Mouse (Mus musculus) left cerebral cortex, adult 2 months (tissue): ENCODE results near the gene Il18bp. TPM values are rescaled to one million over a fixed set of nuclear protein-coding genes. Genes with fewer than 3 reads are reported as not detected.

ENCODE experiments used
- DNase-seq, 2 experiments: peaks; one replicate each; pipeline ENCODE4 v3.0.0; 2021 to 2022; ENCODE audit warnings: low spot score in 2 of 2, mixed read lengths in 1 of 2; ENCODE audit errors: extremely low spot score in 1 of 2
- H3K27ac ChIP-seq: fragments of 200-600 bp; 2 replicates; pipeline ENCODE4 v1.8.1; 2022
- H3K4me3 ChIP-seq: fragments of 200-600 bp; 2 replicates; pipeline ENCODE4 v1.8.1; 2022
- CTCF ChIP-seq: fragments of 200-600 bp; IDR thresholded peaks from 2 replicates; pipeline ENCODE4 v1.8.1; 2022; ENCODE audit warnings: antibody characterized with exemption, mild to moderate bottlenecking, moderate library complexity
- intact Hi-C: fragments of 180-260 bp; cut with DNase I; formaldehyde crosslinking; loops from one replicate; pipeline ENCODE4 v1.15.1; 2025
- total RNA-seq, 2 experiments: library from RNA; stranded (reverse); gene quantifications; 2 replicates each; pipeline ENCODE4 v1.2.3; 2021

The Il18bp gene
- total RNA-seq, 2 experiments from 2014 or later: 8.5 to 10.2 TPM

DNA sequence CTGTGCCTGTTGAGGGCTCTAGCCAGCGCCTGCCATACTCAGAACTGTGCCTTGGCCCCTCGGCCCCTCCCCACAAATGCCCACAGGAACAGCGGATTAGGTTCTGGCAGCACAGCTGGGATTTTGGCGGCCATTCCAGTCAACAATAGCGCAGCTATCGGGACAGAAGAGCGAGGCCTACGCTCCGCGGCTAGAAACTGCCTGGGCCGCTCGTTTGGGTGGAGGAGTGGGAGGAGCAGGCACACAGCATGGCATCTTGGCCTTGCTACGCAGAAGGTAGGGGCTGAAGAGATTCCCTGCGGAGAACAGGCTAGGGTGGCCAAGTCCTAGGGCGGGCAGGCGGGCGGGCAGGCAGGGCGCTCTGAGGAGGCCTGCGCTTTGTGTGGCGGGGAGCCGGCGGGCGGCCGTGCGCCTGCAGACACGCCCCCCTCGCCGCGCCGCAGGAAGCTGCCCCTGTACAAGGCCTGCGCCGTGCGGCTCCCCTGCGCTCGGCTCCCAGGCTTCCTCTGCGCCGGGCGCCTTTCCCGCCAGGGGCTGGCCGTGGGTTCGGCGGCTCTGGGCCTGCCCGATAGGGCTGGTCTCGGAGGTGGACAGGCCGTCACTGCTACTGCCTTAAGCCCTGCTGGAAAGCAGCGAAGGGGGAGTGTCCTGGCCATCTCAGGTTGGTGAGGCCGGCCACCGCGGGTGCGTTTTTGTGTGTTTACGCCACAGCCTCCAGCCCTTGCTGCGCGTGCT is 48.6 kb downstream of the Il18bp start:
- TF ChIP-seq CTCF: no peak; the same call in 1 of the 2 replicates
- intact Hi-C loops: loop anchor here (1.0 to 5.0 kb wide), 4 partner anchors 31 to 1333 kb away; partner anchors contain the start of gene Numa1
- Histone ChIP-seq H3K4me3 (peak overlapping the region; percentile 91), H3K27ac (peak overlapping the region; percentile 98)
- DNase-seq: peak; percentile 85

- no peak overlapping the region for H3K4me3 ChIP-seq
Observed at GRCm38 (mm10) chr7:101968751-101969150, 49.7 kb downstream of the Il18bp start.

DNA sequence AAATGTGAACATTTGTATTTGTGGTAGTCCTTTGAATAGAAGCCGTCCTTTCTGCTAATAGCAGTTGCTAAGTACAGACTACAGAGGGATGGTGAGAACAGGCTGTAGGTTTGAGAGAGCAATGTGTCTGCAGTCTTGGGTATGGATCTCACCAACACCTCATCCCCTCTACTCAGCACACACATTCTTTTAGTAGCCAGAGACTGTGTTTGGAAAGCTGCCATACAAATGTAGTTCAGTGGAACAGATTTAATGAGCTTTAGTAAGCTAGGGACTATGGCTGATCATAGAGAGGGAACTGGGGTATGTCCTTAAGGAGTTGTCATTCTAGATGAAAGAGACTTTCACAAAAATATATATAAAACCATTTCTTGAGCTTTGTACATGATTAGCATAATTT is 51.2 kb downstream of the Il18bp start:
- TF ChIP-seq CTCF: no peak
- DNase-seq: no peak
- Histone ChIP-seq H3K4me3 (no peak overlapping the region), H3K27ac (no peak overlapping the region)
- intact Hi-C loops: no loop called here

More at GRCm38 (mm10) chr7:101968751-101969150, 49.7 kb downstream of the Il18bp start:
- no peak for DNase-seq
- peak overlapping the region; percentile 98 for H3K27ac ChIP-seq
- intact Hi-C loops: no loop called here
- TF ChIP-seq CTCF: no peak

DNA sequence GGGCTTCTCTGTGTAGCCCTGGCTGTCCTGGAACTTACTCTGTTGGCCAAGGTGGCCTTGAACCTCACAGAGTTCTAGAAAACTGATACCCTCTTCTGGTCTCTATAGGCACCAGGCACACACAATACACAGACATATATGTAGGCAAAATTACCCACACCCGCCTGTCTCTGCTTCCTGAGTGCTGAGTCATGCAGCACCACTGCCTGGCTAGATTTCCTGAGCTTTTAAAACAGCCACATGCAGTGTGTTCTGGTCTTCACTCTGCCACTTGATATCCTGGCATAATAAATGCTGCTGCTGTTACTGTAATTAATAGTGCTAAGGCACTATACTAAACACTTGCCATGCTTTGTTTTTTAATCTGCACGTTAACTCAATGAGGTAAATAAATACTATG is 52.9 kb downstream of the Il18bp start:
- intact Hi-C loops: no loop called here
- no peak overlapping the region for H3K4me3 ChIP-seq
- H3K27ac ChIP-seq: no peak overlapping the region
- no peak for DNase-seq
- TF ChIP-seq CTCF: no peak

Other genes starting within 250 kb of the Il18bp start
- gene Phox2a, start 200.4 kb downstream of the Il18bp start, total RNA-seq: not detected
- gene Inppl1, start 180.5 kb downstream of the Il18bp start, total RNA-seq: 10 to 100 TPM; 28.1 to 34.7 TPM
- not detected for gene Folr2, start 161.5 kb downstream of the Il18bp start, total RNA-seq
- 10 to 100 TPM; 31.4 to 32.6 TPM for gene Anapc15, start 155.0 kb downstream of the Il18bp start, total RNA-seq
- gene Folr1, start 147.9 kb downstream of the Il18bp start, total RNA-seq: 1 to 10 TPM; 1.1 to 1.8 TPM
- gene Lamtor1, start 112.8 kb downstream of the Il18bp start, total RNA-seq: 10 to 100 TPM; 87.9 to 90.9 TPM
- not detected for gene Tomt, start 112.3 kb downstream of the Il18bp start, total RNA-seq
- 1 to 10 TPM; 4.0 to 4.8 TPM for gene Lrrc51, start 84.8 kb downstream of the Il18bp start, total RNA-seq
- gene Numa1, start 84.6 kb downstream of the Il18bp start, total RNA-seq: 100 to 1,000 TPM in 1 of 2 experiments, 10 to 100 TPM in 1; 96.8 to 101 TPM
- 10 to 100 TPM; 51.1 to 53.9 TPM for gene Rnf121, start 46.8 kb upstream of the Il18bp start, total RNA-seq
- 10 to 100 TPM; 25.6 to 28.2 TPM for gene Xndc1, start 46.8 kb upstream of the Il18bp start, total RNA-seq
- 1 to 10 TPM; 2.6 to 3.0 TPM for gene Xntrpc, start 47.0 kb upstream of the Il18bp start, total RNA-seq
- gene Trpc2, start 64.4 kb upstream of the Il18bp start, total RNA-seq: under 1 TPM in 1 of 2 experiments, not detected in 1; 0.91 TPM
- not detected for gene Art1, start 83.1 kb upstream of the Il18bp start, total RNA-seq
- gene Art5, start 90.8 kb upstream of the Il18bp start, total RNA-seq: not detected
- under 1 TPM; 0.14 to 0.40 TPM for gene Chrna10, start 98.1 kb upstream of the Il18bp start, total RNA-seq
- gene Nup98, start 191.5 kb upstream of the Il18bp start, total RNA-seq: 10 to 100 TPM; 41.6 to 45.3 TPM
- gene Pgap2, start 191.5 kb upstream of the Il18bp start, total RNA-seq: 10 to 100 TPM; 23.1 to 24.6 TPM
- gene Rhog, start 237.4 kb upstream of the Il18bp start, total RNA-seq: 10 to 100 TPM; 19.2 to 21.7 TPM
- 10 to 100 TPM; 79.9 to 85.5 TPM for gene Stim1, start 249.1 kb upstream of the Il18bp start, total RNA-seq